Mouse (Mus musculus) right cerebral cortex, adult 18-20 months (tissue): ENCODE data around the gene Dmwd.
A peak's percentile ranks its signal among the peaks of the same experiment; 100 is the strongest.
"Not testable (repeated sequence)": the region's sequence is repeated elsewhere in the genome, so short reads cannot be mapped to it uniquely, and the experiment has no call there.

Experiments
- DNase-seq: peaks from one replicate; pipeline ENCODE4 v3.0.0; 2022; ENCODE audit warnings: mixed read lengths

Dmwd gene

GRCm38 (mm10) chr7:19075723-19076585 is at the start of gene Dmwd:
Gene Dmwd, plus strand, starts transcription at chr7:19076227.
- DNase-seq, result peak; percentile 97

GRCm38 (mm10) chr7:19028067-19028466 is 48.0 kb upstream of the Dmwd start:
- DNase-seq, result no peak

GRCm38 (mm10) chr7:19029084-19029653 is 46.9 kb upstream of the Dmwd start:
- no peak for DNase-seq

GRCm38 (mm10) chr7:19031641-19032040 is 44.4 kb upstream of the Dmwd start:
- no peak for DNase-seq

DNA sequence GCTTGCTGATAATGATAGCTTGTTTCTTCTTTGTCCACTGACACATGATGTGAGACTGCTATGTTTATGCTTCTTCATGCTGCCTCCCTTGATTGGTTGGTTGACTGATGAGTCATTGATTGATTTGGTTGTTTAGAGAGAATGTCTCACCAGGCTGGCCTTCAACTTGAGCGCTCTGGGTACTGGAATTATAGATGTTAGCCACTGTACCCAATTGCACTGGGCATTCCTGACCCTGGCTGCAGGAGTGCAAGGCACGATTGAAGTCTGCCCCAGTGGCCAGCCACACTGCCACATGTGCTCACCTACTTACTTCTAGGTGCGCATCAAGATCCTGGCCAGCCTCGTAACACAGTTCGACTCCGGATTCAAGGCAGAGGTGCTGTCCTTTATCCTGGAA is 31.4 kb upstream of the Dmwd start:
- DNase-seq, result no peak

DNA sequence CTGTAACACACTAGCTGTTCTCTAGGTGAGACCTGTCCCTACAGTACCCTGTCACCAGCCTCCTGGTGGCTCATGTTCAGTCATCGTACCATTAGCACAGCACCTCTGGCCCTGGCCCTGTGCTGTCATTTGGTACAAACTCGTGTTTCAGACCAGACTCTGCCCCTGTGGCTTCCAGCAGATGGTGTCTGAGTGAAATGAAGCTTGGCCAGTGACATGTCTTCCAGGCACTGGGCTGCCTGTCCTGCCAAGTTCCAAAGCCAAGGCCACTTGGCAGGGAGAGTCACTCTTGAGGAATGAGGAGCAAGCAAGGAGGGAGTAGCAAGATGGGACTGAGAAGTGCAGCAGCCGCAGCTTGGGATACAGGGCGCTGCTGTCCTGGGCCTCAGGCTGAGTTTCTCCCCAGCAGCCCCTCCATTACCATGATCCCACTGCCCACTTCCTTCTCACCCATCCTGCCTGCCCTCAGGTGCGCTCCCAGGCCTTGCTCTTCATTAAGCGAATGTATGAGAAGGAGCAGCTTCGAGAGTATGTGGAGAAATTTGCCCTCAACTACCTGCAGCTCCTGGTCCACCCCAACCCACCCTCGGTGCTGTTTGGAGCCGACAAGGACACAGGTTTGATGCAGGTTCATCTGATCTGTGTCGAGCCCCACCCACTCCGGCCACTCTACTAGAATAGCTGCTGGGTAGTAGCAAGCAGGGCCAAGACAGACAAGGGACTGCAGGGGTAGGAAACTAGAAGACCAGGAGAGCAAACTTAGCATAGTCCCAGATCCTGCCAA is 29.5 kb upstream of the Dmwd start:
- DNase-seq, result no peak

GRCm38 (mm10) chr7:19048006-19048527 is 28.0 kb upstream of the Dmwd start:
- DNase-seq, result no peak

DNA sequence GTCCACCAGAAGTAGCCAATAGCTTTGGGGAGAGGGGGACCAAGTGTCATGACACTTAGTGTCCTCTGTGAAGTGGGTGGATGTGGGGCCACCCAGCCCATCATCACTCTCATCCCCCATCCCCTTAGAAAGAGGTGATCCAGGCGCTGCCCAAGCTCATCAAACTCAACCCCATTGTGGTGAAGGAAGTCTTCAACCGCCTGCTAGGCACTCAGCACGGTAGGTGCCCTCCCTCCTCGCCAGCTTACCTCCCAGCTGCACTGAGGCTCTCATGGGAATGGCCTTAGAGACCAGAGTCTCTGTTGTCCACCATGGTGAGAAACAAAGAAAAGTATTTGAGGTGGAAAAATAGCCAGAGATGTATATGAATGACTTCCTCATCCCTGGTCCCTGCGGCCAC is 26.8 kb upstream of the Dmwd start:
- no peak for DNase-seq

GRCm38 (mm10) chr7:19050172-19050571 is 25.9 kb upstream of the Dmwd start:
- peak; percentile 66 for DNase-seq

- no peak for DNase-seq
Measured at GRCm38 (mm10) chr7:19051161-19051560, 24.9 kb upstream of the Dmwd start.

DNA sequence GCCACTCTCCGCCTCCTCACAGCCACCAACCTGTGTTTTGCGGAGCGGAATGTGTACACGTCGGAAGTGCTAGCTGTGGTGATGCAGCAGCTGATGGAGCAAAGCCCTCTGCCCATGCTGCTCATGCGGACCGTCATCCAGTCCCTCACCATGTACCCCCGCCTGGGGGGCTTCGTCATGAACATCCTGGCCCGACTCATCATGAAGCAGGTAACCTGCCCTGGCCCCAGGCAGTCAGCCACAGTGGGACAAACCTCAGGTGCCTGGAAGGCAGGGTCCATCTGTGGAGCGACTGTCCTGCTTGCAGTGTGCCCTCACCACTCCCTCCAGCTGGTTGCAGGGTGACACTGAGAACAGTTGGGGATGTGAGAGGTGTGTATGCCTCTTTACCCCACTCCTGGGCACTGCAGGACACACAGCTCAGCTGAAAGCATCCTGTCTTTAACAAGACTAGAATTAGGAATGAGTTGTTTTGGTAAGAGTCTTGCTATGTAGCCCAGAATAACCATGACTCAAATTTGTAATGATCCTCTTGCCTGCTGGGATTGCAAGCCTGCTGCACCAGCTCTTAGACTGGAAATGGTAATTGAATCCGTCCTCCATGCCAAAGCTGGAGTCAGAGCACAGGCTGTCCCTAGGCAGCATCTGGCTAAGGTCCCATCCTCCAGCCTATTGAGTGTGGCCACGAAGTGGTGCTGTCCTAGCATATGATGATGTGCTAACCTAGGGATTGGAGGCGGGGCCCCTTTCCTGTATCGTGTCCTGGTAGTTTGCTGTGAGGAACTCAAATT is 23.5 kb upstream of the Dmwd start:
- peak; percentile 79 for DNase-seq

DNA sequence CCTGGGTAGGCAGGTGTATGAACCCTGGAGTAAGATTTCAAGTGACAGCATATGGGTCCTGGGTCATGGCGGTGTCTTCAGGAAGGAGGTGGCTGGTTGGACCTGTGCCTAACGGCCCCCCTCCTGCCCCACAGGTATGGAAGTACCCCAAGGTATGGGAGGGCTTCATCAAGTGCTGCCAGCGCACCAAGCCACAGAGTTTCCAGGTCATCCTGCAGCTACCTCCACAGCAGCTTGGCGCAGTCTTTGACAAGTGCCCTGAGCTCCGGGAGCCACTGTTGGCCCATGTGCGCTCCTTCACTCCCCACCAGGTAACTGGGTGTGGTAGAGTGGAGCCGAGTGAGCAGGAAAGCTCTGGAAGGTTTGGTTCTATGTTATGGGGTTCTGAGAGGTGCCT is 22.9 kb upstream of the Dmwd start:
- DNase-seq, result no peak

DNA sequence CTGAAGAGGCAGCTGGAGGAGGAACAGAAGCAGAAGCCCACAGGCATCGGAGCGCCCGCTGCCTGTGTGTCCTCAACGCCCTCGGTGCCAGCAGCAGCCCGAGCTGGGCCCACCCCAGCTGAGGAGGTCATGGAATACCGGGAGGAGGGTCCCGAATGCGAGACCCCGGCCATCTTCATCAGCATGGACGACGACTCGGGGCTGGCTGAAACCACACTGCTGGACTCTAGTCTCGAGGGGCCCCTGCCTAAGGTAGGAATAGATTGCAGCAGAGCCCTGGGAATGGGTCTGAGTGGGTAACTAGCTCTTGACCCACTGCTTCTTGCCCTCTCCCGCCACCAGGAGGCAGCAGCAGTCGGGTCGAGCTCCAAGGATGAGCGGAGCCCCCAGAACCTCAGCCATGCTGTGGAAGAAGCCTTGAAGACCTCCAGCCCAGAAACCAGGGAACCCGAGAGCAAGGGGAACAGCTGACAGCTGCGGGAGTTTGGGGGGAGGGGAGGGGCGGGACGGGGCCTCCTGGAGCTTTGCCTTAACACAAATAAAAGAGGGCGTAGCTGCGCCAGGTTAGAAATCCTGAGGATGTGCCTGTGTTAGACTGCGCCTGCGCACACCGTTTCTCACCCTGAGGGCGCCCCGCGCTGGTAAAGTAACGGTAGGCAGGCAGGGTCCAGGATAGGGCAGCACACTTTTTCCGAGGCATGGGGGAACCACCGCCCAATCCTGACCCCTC is 21.8 kb upstream of the Dmwd start, which contains the start of gene Rsph6a:
Rsph6a (plus strand) TSS at position 644 of the 730 bp plus-strand sequence.
- peak; percentile 30 for DNase-seq

- DNase-seq, result no peak
Measured at GRCm38 (mm10) chr7:19054777-19055076, 21.3 kb upstream of the Dmwd start.

GRCm38 (mm10) chr7:19055108-19055507 is 20.9 kb upstream of the Dmwd start:
- no peak for DNase-seq

- no peak for DNase-seq
Measured at GRCm38 (mm10) chr7:19057405-19057804, 18.6 kb upstream of the Dmwd start.

- no peak for DNase-seq
Measured at GRCm38 (mm10) chr7:19065896-19066295, 10.1 kb upstream of the Dmwd start.

DNA sequence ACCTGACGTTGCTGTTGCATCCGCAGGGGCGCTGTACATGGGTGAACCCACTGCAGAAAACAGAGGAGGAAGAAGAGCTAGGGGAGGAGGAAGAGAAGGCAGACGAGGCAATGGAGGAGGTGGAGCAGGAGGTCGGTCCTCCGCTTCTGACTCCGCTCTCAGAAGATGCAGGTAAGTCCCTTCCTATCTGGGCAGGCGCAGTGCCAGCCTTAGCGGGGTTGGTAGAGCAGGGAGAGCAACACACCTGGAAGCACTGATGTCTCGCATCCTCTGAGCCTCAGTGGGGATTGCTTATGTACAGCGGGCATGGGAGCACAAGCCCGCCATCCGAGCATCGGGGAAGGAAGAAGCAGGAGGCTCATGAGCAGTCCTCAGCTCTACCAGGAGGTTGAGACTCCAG is 9.0 kb upstream of the Dmwd start:
- no peak for DNase-seq

DNA sequence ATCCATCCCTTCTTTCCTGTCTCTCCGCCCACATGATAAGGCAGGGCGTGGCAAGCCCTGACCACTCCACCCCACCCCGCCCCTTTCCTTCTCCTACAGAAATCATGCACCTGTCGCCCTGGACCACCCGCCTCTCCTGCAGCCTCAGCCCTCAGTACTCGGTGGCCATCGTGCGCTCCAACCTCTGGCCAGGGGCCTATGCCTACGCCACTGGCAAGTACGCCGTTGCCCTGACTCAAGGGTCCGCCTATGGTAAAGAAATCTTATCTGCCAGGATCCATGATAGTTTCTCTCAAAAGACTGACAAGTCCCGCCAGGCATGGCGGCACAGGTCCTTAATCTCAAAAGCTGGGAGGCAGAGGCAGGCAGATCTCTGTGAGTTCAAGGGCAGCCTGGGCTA is 8.1 kb upstream of the Dmwd start:
- no peak for DNase-seq

- no peak for DNase-seq
Measured at GRCm38 (mm10) chr7:19068707-19069106, 7.3 kb upstream of the Dmwd start.

DNA sequence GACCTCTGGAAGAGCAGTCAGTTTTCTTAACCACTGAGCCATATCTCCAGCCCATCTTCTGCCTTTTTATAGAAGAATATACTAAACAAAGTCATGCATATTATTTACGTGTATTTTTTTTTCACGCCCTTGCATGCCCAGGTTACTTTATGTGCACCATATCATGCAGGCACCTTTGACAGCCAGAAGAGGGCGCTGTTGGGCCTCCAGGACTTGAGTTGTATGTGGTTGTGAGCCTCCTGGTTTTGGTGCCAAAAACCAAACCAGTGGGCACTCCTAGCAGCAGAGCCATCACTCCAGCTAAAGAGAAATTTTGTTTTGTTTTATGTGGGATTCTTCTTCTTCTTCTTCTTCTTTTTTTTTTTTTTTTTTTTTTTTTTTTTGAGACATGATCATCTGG is 6.5 kb upstream of the Dmwd start:
- DNase-seq, result no peak

GRCm38 (mm10) chr7:19071024-19071423 is 5.0 kb upstream of the Dmwd start:
- DNase-seq, result not testable (repeated sequence)
